8 mouse cellular contexts compared by ENCODE assay signal in genomic region chr2:104444776-104445175, GRCm38 (mm10). TPM values are rescaled to one million over a fixed set of nuclear protein-coding genes. Genes with fewer than 3 reads are reported as not detected.
DNase-seq lines count a peak whose midpoint lies in the region; ATAC-seq and TF ChIP-seq lines count a peak whose summit lies in the region.

No protein-coding gene starts in this region.

- H3K9ac ChIP-seq in heart, embryonic 14.5 days (ENCODE audit: low read length) = no peak overlapping the region
- no peak overlapping the region for H3K9ac ChIP-seq in liver, embryonic 15.5 days
- no peak overlapping the region for H3K9ac ChIP-seq in neural tube, embryonic 13.5 days

- H3K4me3 ChIP-seq in E14TG2a.4 (replicated peaks; ENCODE audit: low read length) = no peak overlapping the region
- H3K4me3 ChIP-seq in forebrain, embryonic 10.5 days = no peak overlapping the region
- H3K4me3 ChIP-seq in heart, embryonic 14.5 days (ENCODE audit: control insufficient read depth in 1 of 2, insufficient read depth in 1 of 2, low read depth in 1 of 2, low read length in 2 of 2) = no peak overlapping the region
- H3K4me3 ChIP-seq in liver, embryonic 15.5 days (replicated peaks) = no peak overlapping the region
- H3K4me3 ChIP-seq in neural tube, embryonic 13.5 days = no peak overlapping the region

- peaks cover 17% of the 10 kb centered on the region for H3K4me1 ChIP-seq in E14TG2a.4 (replicated peaks; ENCODE audit: low read depth, low read length)
- H3K4me1 ChIP-seq in forebrain, embryonic 10.5 days = no peaks in the 10 kb centered on the region
- peaks cover 3 to 37% of the 10 kb centered on the region in 2 experiments for H3K4me1 ChIP-seq in heart, embryonic 14.5 days (ENCODE audit: control insufficient read depth in 2 of 2, insufficient read depth in 2 of 2, low read length in 2 of 2)
- 0 out of 2 replicates have a peak, but pooled peaks cover 3% of the 10 kb centered on the region for H3K4me1 ChIP-seq in liver, embryonic 15.5 days (replicated peaks)
- H3K4me1 ChIP-seq in neural tube, embryonic 13.5 days (replicated peaks) = no peaks in the 10 kb centered on the region

- H3K27me3 ChIP-seq in E14TG2a.4 (ENCODE audit: insufficient read depth, low read length) = no peaks in the 10 kb centered on the region
- H3K27me3 ChIP-seq in forebrain, embryonic 10.5 days (ENCODE audit: poor library complexity, severe bottlenecking) = no peaks in the 10 kb centered on the region
- no peaks in the 10 kb centered on the region for H3K27me3 ChIP-seq in heart, embryonic 14.5 days (ENCODE audit: control insufficient read depth, insufficient read depth, low read length)
- no peaks in the 10 kb centered on the region for H3K27me3 ChIP-seq in liver, embryonic 15.5 days
- no peaks in the 10 kb centered on the region for H3K27me3 ChIP-seq in neural tube, embryonic 13.5 days

- no peaks in the 10 kb centered on the region for H3K36me3 ChIP-seq in E14TG2a.4 (ENCODE audit: insufficient read depth, low read length)
- peaks cover 13% of the 10 kb centered on the region for H3K36me3 ChIP-seq in forebrain, embryonic 10.5 days (replicated peaks)
- peaks cover 57% of the 10 kb centered on the region for H3K36me3 ChIP-seq in heart, embryonic 14.5 days (ENCODE audit: control insufficient read depth, insufficient read depth, low read length)
- H3K36me3 ChIP-seq in liver, embryonic 15.5 days (replicated peaks) = peaks cover 25% of the 10 kb centered on the region
- H3K36me3 ChIP-seq in neural tube, embryonic 13.5 days = peaks cover 15% of the 10 kb centered on the region; the same call in 1 of the 2 replicates

- TF ChIP-seq POLR2A in brain, embryonic 14.5 days (IDR thresholded peaks at IDR 0.05; ENCODE audit: borderline replicate concordance, extremely low read depth, insufficient read depth, insufficient read length, poor library complexity, severe bottlenecking) = no peak

- no peak overlapping the region for H3K27ac ChIP-seq in forebrain, embryonic 10.5 days
- no peak overlapping the region; a peak in 1 of 4 replicates for H3K27ac ChIP-seq in heart, embryonic 14.5 days (replicated peaks in 1 of 2; ENCODE audit: control insufficient read depth in 1 of 2, insufficient read depth in 1 of 2, low read depth in 2 of 2, low read length in 2 of 2)
- H3K27ac ChIP-seq in liver, embryonic 15.5 days (replicated peaks) = no peak overlapping the region
- H3K27ac ChIP-seq in neural tube, embryonic 13.5 days (replicated peaks) = no peak overlapping the region

- H3K9me3 ChIP-seq in E14TG2a.4 (ENCODE audit: low read length) = no peaks in the 10 kb centered on the region
- no peaks in the 10 kb centered on the region for H3K9me3 ChIP-seq in forebrain, embryonic 10.5 days
- no peaks in the 10 kb centered on the region for H3K9me3 ChIP-seq in heart, embryonic 14.5 days (ENCODE audit: control insufficient read depth, low read length)
- no peaks in the 10 kb centered on the region for H3K9me3 ChIP-seq in liver, embryonic 15.5 days (replicated peaks)
- no peaks in the 10 kb centered on the region for H3K9me3 ChIP-seq in neural tube, embryonic 13.5 days

- H3K4me2 ChIP-seq in heart, embryonic 14.5 days (ENCODE audit: low read length) = no peak overlapping the region
- no peak overlapping the region for H3K4me2 ChIP-seq in liver, embryonic 15.5 days
- no peak overlapping the region for H3K4me2 ChIP-seq in neural tube, embryonic 13.5 days

- ATAC-seq in heart, embryonic 14.5 days (ENCODE audit: insufficient number of reproducible peaks, insufficient read depth, low FRiP score, low read depth) = 0 out of 2 replicates have a peak, but pooled peaks have one; percentile 32
- ATAC-seq in liver, embryonic 15.5 days (ENCODE audit: insufficient read depth) = peak; percentile 49; the same call in 1 of the 2 replicates
- peak; percentile 69; the same call in 1 of the 2 replicates for ATAC-seq in neural tube, embryonic 13.5 days (ENCODE audit: low read depth)

- WGBS in forebrain, embryonic 10.5 days = 54% methylated on average over 2 of the region's 2 CpGs
- WGBS in heart, embryonic 14.5 days = 18% methylated on average over 2 of the region's 2 CpGs
- 25% methylated on average over 2 of the region's 2 CpGs for WGBS in liver, embryonic 15.5 days (ENCODE audit: insufficient replicate concordance)
- 35% methylated on average over 2 of the region's 2 CpGs for WGBS in neural tube, embryonic 13.5 days

- TF ChIP-seq CTCF in E14TG2a.4 (conservative IDR thresholded peaks at IDR 0.05; ENCODE audit: low read length) = peak; percentile 37
- peak; percentile 75; the same call in 1 of the 2 replicates for TF ChIP-seq CTCF in brain, embryonic 14.5 days (IDR thresholded peaks at IDR 0.05; ENCODE audit: borderline replicate concordance, extremely low read depth, insufficient read depth, insufficient read length)

- peak; percentile 86 for DNase-seq in brain, embryonic 14.5 days (ENCODE audit: low read depth)
- DNase-seq in forebrain, embryonic 10.5 days (ENCODE audit: extremely low spot score, low spot score) = peak; percentile 28
- DNase-seq in kidney, postnatal 14 days = peak; percentile 82
- DNase-seq in thymus, postnatal 0 days (ENCODE audit: low spot score) = peak; percentile 74

RNA-seq across cellular contexts. Expression of gene D430041D05Rik, which starts 34.0 kb away (rescaled TPM):
- 8.7 and 18.1 TPM in 2 replicates for polyA plus RNA-seq in brain, embryonic 14.5 days (2012; rRNA removed)
- polyA plus RNA-seq in forebrain, embryonic 10.5 days (2016; fragmentation: Nextera tagmentation; extraction: Ambion mirVana) = 0.90 and 1.1 TPM in 2 replicates
- polyA plus RNA-seq in heart, embryonic 14.5 days (2014; fragmentation: Nextera tagmentation; extraction: Ambion mirVana) = 0.05 TPM in 1 of 2 replicates, not detected in the other
- 0.03 TPM in 1 of 2 replicates, not detected in the other for polyA plus RNA-seq in liver, embryonic 15.5 days (2015; fragmentation: Nextera tagmentation; extraction: Ambion mirVana)
- polyA plus RNA-seq in neural tube, embryonic 13.5 days (2015; fragmentation: Nextera tagmentation; extraction: Ambion mirVana) = 5.7 and 6.5 TPM in 2 replicates
- 0.95 and 1.1 TPM in 2 replicates for polyA plus RNA-seq in thymus, postnatal 0 days (2015; fragmentation: Nextera tagmentation; extraction: Ambion mirVana)

RNA-seq across cellular contexts. Expression of gene Hipk3, which starts 49.5 kb away (rescaled TPM):
- polyA plus RNA-seq in brain, embryonic 14.5 days (2012; rRNA removed) = 12.2 and 19.1 TPM in 2 replicates
- 6.7 and 6.9 TPM in 2 replicates for polyA plus RNA-seq in forebrain, embryonic 10.5 days (2016; fragmentation: Nextera tagmentation; extraction: Ambion mirVana)
- polyA plus RNA-seq in heart, embryonic 14.5 days (2014; fragmentation: Nextera tagmentation; extraction: Ambion mirVana) = 72.7 and 74.0 TPM in 2 replicates
- polyA plus RNA-seq in liver, embryonic 15.5 days (2015; fragmentation: Nextera tagmentation; extraction: Ambion mirVana) = 6.5 and 7.4 TPM in 2 replicates
- 7.6 and 9.3 TPM in 2 replicates for polyA plus RNA-seq in neural tube, embryonic 13.5 days (2015; fragmentation: Nextera tagmentation; extraction: Ambion mirVana)
- polyA plus RNA-seq in thymus, postnatal 0 days (2015; fragmentation: Nextera tagmentation; extraction: Ambion mirVana) = 11.9 and 13.9 TPM in 2 replicates

Comparison
In these comparisons a context has a peak if more than half of its experiments do, and no peak if none do; other contexts are left out.
1. DNase-seq: peak in every context shown above with its lines; median percentile 86 in brain, embryonic 14.5 days; 82 in kidney, postnatal 14 days; 74 in thymus, postnatal 0 days; 28 in forebrain, embryonic 10.5 days.